Mouse (Mus musculus) embryonic fibroblast, embryonic 13.5 days (primary cell): ENCODE results near the gene Lrfn3.

ENCODE experiments used
- CTCF ChIP-seq: IDR thresholded peaks from 2 replicates; pipeline ENCODE4 v1.5.1; 2011; ENCODE audit warnings: mild to moderate bottlenecking, control low read depth, low read length, moderate library complexity, borderline replicate concordance; ENCODE audit not compliant: insufficient read depth
- POLR2A ChIP-seq: IDR thresholded peaks from 2 replicates; pipeline ENCODE4 v1.6.1; 2011; ENCODE audit warnings: low read depth, mild to moderate bottlenecking, control low read depth, low read length, moderate library complexity

DNA sequence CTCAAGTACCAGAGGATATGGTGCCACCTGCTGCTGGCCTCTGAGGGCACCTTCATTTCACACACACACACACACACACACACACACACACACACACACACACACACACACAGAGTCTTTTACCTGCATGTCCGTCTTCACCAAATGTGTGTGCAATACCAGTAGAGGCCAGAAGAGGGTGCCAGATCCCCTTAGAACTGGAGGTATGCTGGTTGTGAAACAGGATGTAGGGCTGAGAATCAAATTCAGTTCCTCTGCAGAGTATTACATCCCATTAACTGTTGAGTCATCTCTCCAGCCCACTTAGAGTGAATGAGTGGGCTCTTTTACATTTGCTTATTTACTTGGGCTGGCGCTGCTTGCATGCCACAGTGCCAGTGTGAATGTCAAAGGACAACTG is 37.2 kb downstream of the Lrfn3 start:
- TF ChIP-seq CTCF (no peak), POLR2A (no peak)
